Mouse (Mus musculus): ENCODE measurements around the gene Lipe. TPM values are rescaled to one million over a fixed set of nuclear protein-coding genes. Genes with fewer than 3 reads are reported as not detected.

Lipe gene
- total RNA-seq, 1 experiment: 3.8 TPM

GRCm38 (mm10) chr7:25377100-25377700 is 21.3 kb downstream of the Lipe start:
- TF ChIP-seq HCFC1 (IDR thresholded peaks at IDR 0.05; ENCODE audit: borderline replicate concordance, insufficient read depth, low read length) (no peak), ZNF384 (IDR thresholded peaks at IDR 0.05; ENCODE audit: low read depth, low read length) (no peak), MAFK (IDR thresholded peaks at IDR 0.05; ENCODE audit: insufficient read depth, low read depth, low read length) (no peak), CHD2 (IDR thresholded peaks at IDR 0.05; ENCODE audit: low read depth, low read length) (no peak), ZC3H11A (IDR thresholded peaks at IDR 0.05; ENCODE audit: borderline replicate concordance, low read depth, low read length) (no peak)
- in situ Hi-C loops (cut with MboI; ENCODE audit: low sequenced_read_pairs in 2 of 2, unreplicated experiment in 2 of 2): no loop called here
- Histone ChIP-seq H3K27ac (ENCODE audit: insufficient read depth, low read depth, low read length, poor library complexity, severe bottlenecking) (no peak overlapping the region), H3K9ac (ENCODE audit: insufficient read depth, low read depth, low read length, poor library complexity, severe bottlenecking) (no peak overlapping the region), H3K4me3 (ENCODE audit: insufficient read depth in 1 of 2, low read depth in 1 of 2, low read length in 2 of 2, poor library complexity in 1 of 2, severe bottlenecking in 1 of 2) (peak overlapping the region; percentile 2 to 54; a peak in 3 of 4 replicates), H3K36me3 (ENCODE audit: control insufficient read depth, insufficient read depth, low read length, poor library complexity, severe bottlenecking) (no peaks in the 10 kb centered on the region), H3K4me1 (ENCODE audit: control insufficient read depth in 2 of 2, insufficient read depth in 2 of 2, low read length in 2 of 2, poor library complexity in 1 of 2) (peaks cover 0 to 16% of the 10 kb centered on the region in 2 experiments; a peak in 2 of 4 replicates), H3K9me3 (ENCODE audit: control insufficient read depth, insufficient read depth, low read depth, low read length) (no peaks in the 10 kb centered on the region)
- DNase-seq (ENCODE audit: low read depth, low spot score): no peak

GRCm38 (mm10) chr7:25376556-25376955 is 22.0 kb downstream of the Lipe start:
- no peak overlapping the region for H3K9ac ChIP-seq (ENCODE audit: insufficient read depth, low read depth, low read length, poor library complexity, severe bottlenecking)
- no peaks in the 10 kb centered on the region for H3K9me3 ChIP-seq (ENCODE audit: control insufficient read depth, insufficient read depth, low read depth, low read length)
- no peak for TF ChIP-seq MAFK (IDR thresholded peaks at IDR 0.05; ENCODE audit: insufficient read depth, low read depth, low read length)
- peak; percentile 70; the same call in 1 of the 2 replicates for TF ChIP-seq CHD2 (IDR thresholded peaks at IDR 0.05; ENCODE audit: low read depth, low read length)
- H3K4me3 ChIP-seq (ENCODE audit: insufficient read depth in 1 of 2, low read depth in 1 of 2, low read length in 2 of 2, poor library complexity in 1 of 2, severe bottlenecking in 1 of 2): peak overlapping the region; percentile 2 to 54; a peak in 3 of 4 replicates
- no peak overlapping the region for H3K27ac ChIP-seq (ENCODE audit: insufficient read depth, low read depth, low read length, poor library complexity, severe bottlenecking)
- peak; percentile 89 for DNase-seq (ENCODE audit: low read depth, low spot score)
- in situ Hi-C loops (cut with MboI; ENCODE audit: low sequenced_read_pairs in 2 of 2, unreplicated experiment in 2 of 2): no loop called here
- peaks cover 0 to 16% of the 10 kb centered on the region in 2 experiments; a peak in 2 of 4 replicates for H3K4me1 ChIP-seq (ENCODE audit: control insufficient read depth in 2 of 2, insufficient read depth in 2 of 2, low read length in 2 of 2, poor library complexity in 1 of 2)
- no peaks in the 10 kb centered on the region for H3K36me3 ChIP-seq (ENCODE audit: control insufficient read depth, insufficient read depth, low read length, poor library complexity, severe bottlenecking)

GRCm38 (mm10) chr7:25372441-25372840 is 26.1 kb downstream of the Lipe start:
- in situ Hi-C loops (cut with MboI; ENCODE audit: low sequenced_read_pairs in 2 of 2, unreplicated experiment in 2 of 2): no loop called here
- no peaks in the 10 kb centered on the region for H3K9me3 ChIP-seq (ENCODE audit: control insufficient read depth, insufficient read depth, low read depth, low read length)
- no peak overlapping the region for H3K4me3 ChIP-seq (ENCODE audit: insufficient read depth in 1 of 2, low read depth in 1 of 2, low read length in 2 of 2, poor library complexity in 1 of 2, severe bottlenecking in 1 of 2)
- H3K4me1 ChIP-seq (ENCODE audit: control insufficient read depth in 2 of 2, insufficient read depth in 2 of 2, low read length in 2 of 2, poor library complexity in 1 of 2): peaks cover 0 to 10% of the 10 kb centered on the region in 2 experiments; a peak in 2 of 4 replicates
- H3K36me3 ChIP-seq (ENCODE audit: control insufficient read depth, insufficient read depth, low read length, poor library complexity, severe bottlenecking): no peaks in the 10 kb centered on the region
- H3K27ac ChIP-seq (ENCODE audit: insufficient read depth, low read depth, low read length, poor library complexity, severe bottlenecking): no peak overlapping the region
- H3K9ac ChIP-seq (ENCODE audit: insufficient read depth, low read depth, low read length, poor library complexity, severe bottlenecking): no peak overlapping the region
- DNase-seq (ENCODE audit: low read depth, low spot score): no peak
- no peak for TF ChIP-seq ZC3H11A (IDR thresholded peaks at IDR 0.05; ENCODE audit: borderline replicate concordance, low read depth, low read length)
- no peak for TF ChIP-seq ZNF384 (IDR thresholded peaks at IDR 0.05; ENCODE audit: low read depth, low read length)
- no peak for TF ChIP-seq CHD2 (IDR thresholded peaks at IDR 0.05; ENCODE audit: low read depth, low read length)
- no peak for TF ChIP-seq HCFC1 (IDR thresholded peaks at IDR 0.05; ENCODE audit: borderline replicate concordance, insufficient read depth, low read length)
- no peak for TF ChIP-seq MAFK (IDR thresholded peaks at IDR 0.05; ENCODE audit: insufficient read depth, low read depth, low read length)

GRCm38 (mm10) chr7:25369058-25369749 is 29.3 kb downstream of the Lipe start, which contains the start of gene Cnfn:
Cnfn (minus strand) TSS chr7:25369724.
- H3K27ac ChIP-seq (ENCODE audit: insufficient read depth, low read depth, low read length, poor library complexity, severe bottlenecking): no peak within 1 kb of the TSS
- H3K4me3 ChIP-seq (ENCODE audit: insufficient read depth in 1 of 2, low read depth in 1 of 2, low read length in 2 of 2, poor library complexity in 1 of 2, severe bottlenecking in 1 of 2): no peak within 1 kb of the TSS
- DNase-seq (ENCODE audit: low read depth, low spot score): no peak
- no peaks in the 10 kb centered on the region for H3K9me3 ChIP-seq (ENCODE audit: control insufficient read depth, insufficient read depth, low read depth, low read length)
- peaks cover 2% of the 10 kb centered on the region; the same call in 1 of the 2 replicates for H3K36me3 ChIP-seq (ENCODE audit: control insufficient read depth, insufficient read depth, low read length, poor library complexity, severe bottlenecking)
- TF ChIP-seq ZNF384 (IDR thresholded peaks at IDR 0.05; ENCODE audit: low read depth, low read length) (no peak), CHD2 (IDR thresholded peaks at IDR 0.05; ENCODE audit: low read depth, low read length) (no peak), MAFK (IDR thresholded peaks at IDR 0.05; ENCODE audit: insufficient read depth, low read depth, low read length) (no peak), HCFC1 (IDR thresholded peaks at IDR 0.05; ENCODE audit: borderline replicate concordance, insufficient read depth, low read length) (no peak)
- no peak within 1 kb of the TSS for H3K9ac ChIP-seq (ENCODE audit: insufficient read depth, low read depth, low read length, poor library complexity, severe bottlenecking)
- in situ Hi-C loops (cut with MboI; ENCODE audit: low sequenced_read_pairs in 2 of 2, unreplicated experiment in 2 of 2): no loop called here
- H3K4me1 ChIP-seq (ENCODE audit: control insufficient read depth in 2 of 2, insufficient read depth in 2 of 2, low read length in 2 of 2, poor library complexity in 1 of 2): peaks cover 0 to 2% of the 10 kb centered on the region in 2 experiments; a peak in 1 of 4 replicates

Measured in ES-E14 (cell line).